In the genomic region with DNA sequence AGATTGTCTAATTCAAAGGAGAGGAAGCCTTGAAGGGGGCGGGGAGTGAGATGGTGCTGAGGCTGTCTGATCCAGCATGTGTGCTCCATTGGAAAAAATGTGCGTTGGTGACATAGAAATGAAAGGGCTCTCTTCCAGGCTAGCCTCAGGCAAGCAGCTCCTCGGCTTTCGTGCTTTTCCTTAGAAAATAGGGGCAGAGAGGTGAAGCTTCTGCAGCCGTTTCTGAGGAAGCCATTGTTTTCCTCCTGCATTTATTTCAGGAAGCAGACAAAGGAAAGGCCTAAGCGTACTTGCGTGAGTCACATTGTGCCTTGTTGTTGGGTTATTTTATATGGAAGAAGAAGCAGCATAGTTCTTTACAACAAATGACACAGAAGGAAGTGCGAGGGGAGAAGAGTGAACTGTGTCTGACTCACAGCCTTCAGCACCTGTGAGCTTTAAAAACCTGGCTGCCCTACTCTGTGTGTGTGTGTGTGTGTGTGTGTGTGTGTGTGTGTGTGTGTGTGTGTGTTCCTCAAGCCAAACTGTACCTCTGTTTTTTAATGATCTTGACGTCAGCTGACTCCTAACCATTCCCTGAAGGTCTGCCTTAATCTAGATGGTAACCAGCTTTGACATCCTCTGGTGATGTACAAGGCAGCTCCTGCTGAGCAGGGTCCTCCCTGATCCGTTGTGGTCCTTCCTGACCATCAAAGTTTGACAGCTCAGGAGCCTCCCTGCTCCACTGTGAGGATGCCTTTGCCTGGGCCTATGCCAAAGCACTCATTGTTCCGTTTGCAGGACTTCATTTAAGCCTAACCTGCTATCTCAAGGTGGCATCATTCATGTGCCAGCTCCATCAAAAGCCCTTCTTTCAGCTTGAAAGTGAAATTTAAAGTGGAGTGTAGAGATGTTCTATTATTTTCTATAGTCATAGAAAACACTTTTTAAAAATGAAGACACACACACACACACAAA, we compare ENCODE assay signal across 9 mouse cellular contexts.
DNase-seq lines count a peak whose midpoint lies in the region; ATAC-seq lines count a peak whose summit lies in the region.
"Had no signal": no experiment of that assay in that cellular context is flagged by ENCODE, and none has a peak within 500 bp of the region (broad histone marks: within the 10 kb centered on the region; RNA-seq: fewer than 3 reads in every experiment).

No protein-coding gene starts in this region.

- ATAC-seq in embryonic facial prominence, embryonic 12.5 days (ENCODE audit: insufficient number of reproducible peaks, insufficient read depth, low FRiP score, low TSS enrichment): no peak
- no peak for ATAC-seq in hindbrain, embryonic 16.5 days

- H3K9ac ChIP-seq in embryonic facial prominence, embryonic 12.5 days: no peak overlapping the region
- 0 out of 2 replicates have a peak overlapping the region, but pooled peaks have one; percentile 2 for H3K9ac ChIP-seq in hindbrain, embryonic 16.5 days (ENCODE audit: low read depth, low read length)
- H3K9ac ChIP-seq: limb, embryonic 12.5 days had no signal

- H3K4me2 ChIP-seq in embryonic facial prominence, embryonic 12.5 days (replicated peaks): no peak overlapping the region
- no peak overlapping the region for H3K4me2 ChIP-seq in hindbrain, embryonic 16.5 days (ENCODE audit: low read length)
- H3K4me2 ChIP-seq: limb, embryonic 12.5 days had no signal

- no peaks in the 10 kb centered on the region for H3K36me3 ChIP-seq in embryonic facial prominence, embryonic 12.5 days
- no peaks in the 10 kb centered on the region for H3K36me3 ChIP-seq in hindbrain, embryonic 16.5 days (ENCODE audit: control insufficient read depth, insufficient read depth, low read length)
- H3K36me3 ChIP-seq: limb, embryonic 12.5 days had no signal

- H3K27ac ChIP-seq in embryonic facial prominence, embryonic 12.5 days: 0 out of 2 replicates have a peak overlapping the region, but pooled peaks have one; percentile 23
- peak overlapping the region; percentile 48 for H3K27ac ChIP-seq in hindbrain, embryonic 16.5 days (ENCODE audit: low read depth, low read length)
- H3K27ac ChIP-seq: limb, embryonic 12.5 days; macrophage had no signal

- H3K4me1 ChIP-seq in embryonic facial prominence, embryonic 12.5 days: no peaks in the 10 kb centered on the region
- peaks cover 12% of the 10 kb centered on the region for H3K4me1 ChIP-seq in hindbrain, embryonic 16.5 days (ENCODE audit: control insufficient read depth, insufficient read depth, low read depth, low read length)
- H3K4me1 ChIP-seq: limb, embryonic 12.5 days had no signal

- peak; percentile 34 to 60 for DNase-seq in right cerebral cortex, adult 2 months (ENCODE audit: low spot score in 2 of 2)
- DNase-seq in right cerebral cortex, postnatal 14 days: no peak
- peak; percentile 48 for DNase-seq in telencephalon, adult 2 months (ENCODE audit: low read depth, low spot score)
- DNase-seq in thymus, adult 18-20 months: no peak
- DNase-seq in kidney, postnatal 14 days: no peak

- H3K27me3 ChIP-seq in embryonic facial prominence, embryonic 12.5 days: no peaks in the 10 kb centered on the region
- no peaks in the 10 kb centered on the region for H3K27me3 ChIP-seq in hindbrain, embryonic 16.5 days (replicated peaks; ENCODE audit: control insufficient read depth, insufficient read depth, low read length)
- H3K27me3 ChIP-seq: limb, embryonic 12.5 days had no signal

- no peaks in the 10 kb centered on the region; the same call in 1 of the 2 replicates for H3K9me3 ChIP-seq in embryonic facial prominence, embryonic 12.5 days
- peaks cover 2% of the 10 kb centered on the region for H3K9me3 ChIP-seq in hindbrain, embryonic 16.5 days (ENCODE audit: control insufficient read depth, low read length)

- no peak overlapping the region for H3K4me3 ChIP-seq in embryonic facial prominence, embryonic 12.5 days
- H3K4me3 ChIP-seq in hindbrain, embryonic 16.5 days (ENCODE audit: low read length): no peak overlapping the region
- H3K4me3 ChIP-seq: limb, embryonic 12.5 days had no signal

- 32% methylated on average over 11 of the region's 11 CpGs for WGBS in embryonic facial prominence, embryonic 12.5 days
- WGBS in hindbrain, embryonic 16.5 days: 19% methylated on average over 11 of the region's 11 CpGs

Comparison
In these comparisons a context has a peak if more than half of its experiments do, and no peak if none do; other contexts are left out.
1. DNase-seq: peak in right cerebral cortex, adult 2 months (2 of 2) and telencephalon, adult 2 months (single experiment); none in right cerebral cortex, postnatal 14 days (single experiment), thymus, adult 18-20 months (0 of 2) and kidney, postnatal 14 days (single experiment).